Mouse (Mus musculus) 416B (cell line): Measurements from ENCODE around the gene Tfap2e.

Experiments used
- DNase-seq: peaks from one replicate; pipeline ENCODE4 v3.0.0; 2011; ENCODE audit warnings: low read depth

Tfap2e gene

DNA sequence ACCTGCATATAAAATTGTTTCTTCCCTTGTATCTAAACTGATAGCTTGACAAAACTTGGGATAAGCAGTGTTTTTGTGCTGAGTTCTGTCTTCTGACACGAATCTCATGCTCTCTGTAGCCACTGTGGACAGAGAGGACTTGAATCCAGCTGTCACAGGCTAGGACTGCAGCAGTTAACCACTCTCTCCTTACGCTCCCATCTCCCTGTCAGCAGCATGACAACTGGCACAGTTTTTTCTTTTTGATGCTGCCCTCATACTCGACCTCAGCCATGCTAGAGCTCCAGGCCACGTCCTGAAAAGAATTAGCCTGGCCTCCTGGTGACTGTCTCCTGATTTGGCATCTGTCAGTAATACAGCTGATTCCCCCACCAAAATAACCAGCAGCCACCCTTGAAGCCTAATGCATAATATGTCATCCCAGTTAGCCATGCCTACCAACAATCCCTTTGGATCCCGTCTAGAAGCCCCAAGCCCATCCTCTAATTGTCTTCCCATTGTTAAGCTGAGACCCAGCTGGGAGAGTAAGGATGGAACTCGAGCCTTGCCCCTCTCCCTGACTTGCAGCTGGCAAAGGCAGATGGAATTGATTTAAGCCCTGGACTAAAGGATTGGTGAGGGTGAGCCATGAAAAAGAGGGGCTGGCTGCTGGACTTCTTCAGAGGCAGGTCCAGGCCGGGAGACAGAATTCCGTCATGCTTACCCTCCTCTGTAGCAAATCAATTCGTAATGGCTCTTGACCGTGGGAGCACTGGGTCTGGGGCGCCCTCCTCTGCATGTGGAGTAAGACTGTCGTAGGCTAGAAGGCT, 29.2 kb downstream of the Tfap2e start:
- no peak for DNase-seq

DNA sequence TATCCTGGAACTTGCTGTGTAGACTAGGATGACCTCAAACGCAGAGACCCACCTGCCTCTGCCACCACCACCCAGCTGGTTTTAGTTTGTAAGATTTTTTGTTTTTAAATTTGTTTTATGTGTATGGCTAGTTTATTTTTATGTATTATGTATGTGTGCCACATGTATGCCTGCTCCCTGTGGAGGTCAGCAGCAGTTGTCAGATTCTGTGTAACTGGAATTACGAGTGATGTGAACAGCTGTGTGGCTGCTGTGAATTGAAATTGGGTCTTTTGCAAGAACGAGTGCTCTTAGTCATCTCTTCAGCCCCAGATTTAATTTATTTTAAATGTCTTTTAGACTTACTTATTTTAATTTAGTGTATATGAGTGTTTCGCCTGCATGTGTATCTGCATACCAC, 39.1 kb downstream of the Tfap2e start:
- no peak for DNase-seq

DNA sequence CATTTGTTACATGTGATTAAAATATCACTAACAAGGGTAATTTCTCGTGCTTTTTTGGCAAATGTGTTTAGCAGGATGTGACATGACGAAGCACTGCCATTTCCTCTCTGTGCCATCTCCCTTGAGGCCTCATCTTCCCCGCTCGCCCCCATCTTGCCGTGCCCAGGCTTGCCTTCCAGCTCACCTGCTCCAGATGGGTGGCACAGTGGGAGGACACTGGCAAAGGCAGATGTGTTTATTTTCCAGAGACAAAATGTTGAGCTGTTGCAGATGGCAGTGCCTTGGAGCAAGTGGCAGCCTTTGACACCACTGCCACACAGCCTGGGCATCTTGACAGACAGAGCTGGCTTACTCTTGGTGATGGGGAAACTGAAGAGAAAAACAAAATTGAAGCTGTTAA, 43.0 kb downstream of the Tfap2e start:
- no peak for DNase-seq

DNA sequence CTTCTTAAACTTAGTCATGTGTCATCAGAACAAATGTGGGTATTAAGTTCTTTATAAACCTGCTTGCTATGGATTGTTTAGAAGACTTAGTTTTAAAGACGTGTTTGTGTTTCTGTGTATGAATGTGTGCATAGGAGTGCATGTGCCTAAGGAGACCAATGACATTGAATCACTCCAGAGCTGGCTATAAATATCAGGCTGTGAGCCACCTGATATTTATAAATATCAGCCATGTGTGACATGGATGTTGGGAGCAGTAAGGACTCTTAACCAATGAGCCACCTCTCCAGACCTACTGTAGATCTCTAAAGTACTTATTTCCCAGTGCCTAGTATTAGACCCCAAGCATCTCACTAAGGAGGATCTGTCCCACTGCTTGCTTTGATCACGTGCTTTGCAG, 46.6 kb downstream of the Tfap2e start:
- no peak for DNase-seq

DNA sequence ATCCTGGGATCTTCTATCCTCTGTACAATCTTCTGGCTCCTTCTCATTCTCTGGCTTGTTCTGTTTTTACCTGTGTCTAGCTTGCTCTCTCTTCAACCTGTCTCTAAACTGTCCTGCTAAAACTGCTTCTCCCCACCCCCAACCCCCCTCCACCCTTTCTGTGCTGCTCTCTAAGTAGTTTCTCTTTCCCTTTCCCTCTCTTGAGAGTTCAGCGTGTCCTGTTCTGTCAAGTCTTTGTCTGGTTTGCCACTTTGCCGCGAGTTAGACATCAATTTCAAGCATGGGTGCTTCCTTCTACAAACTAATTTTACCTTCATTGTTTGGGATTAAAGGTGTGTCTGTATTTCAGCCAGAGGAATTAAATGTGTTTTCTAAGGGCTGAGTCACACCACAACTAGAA, 53.0 kb downstream of the Tfap2e start:
- peak; percentile 42 for DNase-seq

DNA sequence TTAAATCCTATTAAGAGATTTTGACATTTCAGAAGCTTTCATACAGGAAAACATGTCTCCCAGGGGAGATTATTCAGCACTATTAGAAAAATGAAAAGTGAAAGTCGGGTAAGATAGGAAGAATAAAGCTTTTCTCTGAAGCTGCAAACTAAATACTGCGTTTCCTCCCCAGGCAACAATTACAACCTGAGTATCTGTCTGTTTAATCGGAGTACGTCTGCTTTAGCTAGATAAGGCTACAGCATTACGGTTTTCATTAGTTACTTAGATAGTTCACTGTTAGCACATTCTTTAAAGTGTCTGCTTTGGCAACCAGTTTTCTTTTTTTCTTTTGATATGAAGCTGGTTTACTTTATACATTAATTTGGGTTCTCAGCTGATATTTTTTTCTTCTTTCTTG, 53.7 kb downstream of the Tfap2e start:
- peak; percentile 15 for DNase-seq

DNA sequence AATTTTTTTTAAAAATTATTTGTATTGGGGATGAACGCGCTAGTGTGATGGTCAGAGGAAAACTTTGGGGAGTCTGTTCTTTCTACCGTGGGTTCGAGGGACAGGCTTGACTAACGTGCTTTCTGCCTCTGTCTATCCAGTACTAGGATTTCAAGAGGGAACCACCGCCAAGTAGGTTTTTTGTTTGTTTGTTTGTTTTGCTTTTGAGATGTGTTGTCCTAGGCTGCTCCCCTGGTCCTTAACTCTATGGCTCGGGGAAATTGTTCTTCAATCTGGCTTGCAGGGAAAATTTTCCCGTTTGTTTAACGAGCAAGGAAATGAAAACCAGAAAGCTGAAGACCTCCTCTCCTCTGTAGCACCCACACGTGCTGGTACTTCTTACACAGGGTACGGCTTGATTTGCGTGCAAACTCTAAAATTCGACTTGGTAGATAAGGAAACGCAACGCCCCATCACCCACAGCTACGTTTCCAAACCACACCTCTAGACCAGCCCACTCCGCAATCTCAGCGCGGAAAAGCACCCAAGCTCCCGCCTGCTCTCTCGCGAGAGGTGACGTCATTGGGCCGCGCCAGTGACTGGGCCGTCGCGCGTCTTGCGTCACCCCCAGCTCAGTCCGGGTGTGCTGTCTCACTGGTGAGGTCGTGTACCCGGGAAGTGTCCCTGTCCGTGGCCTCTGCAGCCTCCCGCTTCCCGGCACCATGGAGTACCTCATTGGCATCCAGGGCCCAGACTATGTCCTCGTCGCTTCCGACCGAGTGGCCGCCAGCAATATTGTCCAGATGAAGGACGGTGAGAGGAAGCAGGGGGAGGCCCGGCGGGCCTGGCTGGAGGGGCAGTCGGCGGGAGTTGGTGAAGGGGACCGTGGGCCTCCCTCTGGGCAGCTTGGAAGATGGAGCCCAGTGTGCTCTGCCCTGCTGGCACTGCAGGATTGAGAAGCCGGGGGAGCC, 58.7 kb downstream of the Tfap2e start, which contains the start of gene Psmb2:
Psmb2 (plus strand) TSS at position 577 of the 950 bp plus-strand sequence.
- DNase-seq = peak; percentile 98

DNA sequence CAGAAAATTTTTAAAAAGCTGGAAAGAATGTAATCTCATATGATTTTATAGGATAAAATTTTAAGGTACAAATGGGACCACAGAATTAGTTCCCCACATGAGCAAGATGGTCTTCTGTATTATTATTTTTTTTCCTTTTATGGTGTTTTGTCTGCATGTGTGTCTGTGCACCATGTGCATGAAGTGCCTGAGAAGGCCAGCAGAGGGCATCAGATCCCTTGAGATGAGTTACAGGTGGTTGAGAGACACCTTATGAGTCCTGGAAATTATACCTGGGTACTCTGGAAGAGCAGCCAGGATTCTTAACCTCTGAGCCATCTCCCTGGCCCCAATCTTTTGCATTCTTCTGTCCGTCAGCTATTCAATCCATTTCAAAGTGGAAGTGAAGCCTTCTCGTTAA, 69.0 kb downstream of the Tfap2e start:
- DNase-seq = peak; percentile 18
